Mouse (Mus musculus) bone marrow macrophage, adult 2 months (primary cell): Measurements from ENCODE around the gene Dgka. TPM values are rescaled to one million over a fixed set of nuclear protein-coding genes. Genes with fewer than 3 reads are reported as not detected.
"Not testable (repeated sequence)": the region's sequence is repeated elsewhere in the genome, so short reads cannot be mapped to it uniquely, and the experiment has no call there.

ENCODE experiments used
- H3K27ac ChIP-seq: 2 replicates; pipeline ENCODE4 v1.5.1; 2012; ENCODE audit warnings: low read depth, low read length; ENCODE audit not compliant: insufficient read depth
- H3K4me1 ChIP-seq: 2 replicates; pipeline ENCODE4 v1.6.1; 2012; ENCODE audit warnings: low read length; ENCODE audit not compliant: control insufficient read depth, insufficient read depth
- H3K4me3 ChIP-seq: 2 replicates; pipeline ENCODE4 v1.5.1; 2012; ENCODE audit warnings: mild to moderate bottlenecking, low read length, moderate library complexity; ENCODE audit not compliant: insufficient read depth
- CTCF ChIP-seq: IDR thresholded peaks from 2 replicates; pipeline ENCODE4 v1.5.1; 2012; ENCODE audit warnings: low read depth, mild to moderate bottlenecking, low read length, moderate library complexity
- POLR2A ChIP-seq: IDR thresholded peaks from 2 replicates; pipeline ENCODE4 v1.6.1; 2012; ENCODE audit warnings: mild to moderate bottlenecking, low read depth, low read length, borderline replicate concordance
- polyA plus RNA-seq: library from polyadenylated mRNA; stranded (reverse); fragments of >200 nt; gene quantifications from 2 replicates; pipeline ENCODE4 v1.2.4, GENCODE M21; 2012; ENCODE audit not compliant: missing spikeins, insufficient read depth, insufficient read length

Dgka gene
- polyA plus RNA-seq, 1 experiment: 29.6 TPM

- H3K4me1 ChIP-seq: peaks cover 7% of the 10 kb centered on the region
- H3K27ac ChIP-seq: no peak overlapping the region
- no peak overlapping the region for H3K4me3 ChIP-seq
- TF ChIP-seq POLR2A (no peak), CTCF (no peak)
These were observed 7.2 kb downstream of the Dgka start for GRCm38 (mm10) chr10:128737435-128737834.

- Histone ChIP-seq H3K4me3 (no peak overlapping the region), H3K4me1 (peaks cover 8% of the 10 kb centered on the region), H3K27ac (no peak overlapping the region)
- no peak for TF ChIP-seq POLR2A
- TF ChIP-seq CTCF: no peak
These were observed 12.7 kb downstream of the Dgka start for GRCm38 (mm10) chr10:128731992-128732391.

GRCm38 (mm10) chr10:128731002-128731433 is 13.6 kb downstream of the Dgka start:
- Histone ChIP-seq H3K4me3 (no peak overlapping the region), H3K4me1 (peaks cover 5% of the 10 kb centered on the region), H3K27ac (no peak overlapping the region)
- TF ChIP-seq POLR2A (no peak), CTCF (peak; percentile 53)

- Histone ChIP-seq H3K27ac (no peak overlapping the region), H3K4me3 (no peak overlapping the region), H3K4me1 (peaks cover 5% of the 10 kb centered on the region)
- no peak for TF ChIP-seq CTCF
- TF ChIP-seq POLR2A: no peak
These were observed 16.6 kb downstream of the Dgka start for GRCm38 (mm10) chr10:128728059-128728458.

GRCm38 (mm10) chr10:128725466-128725865 is 19.2 kb downstream of the Dgka start:
- H3K4me3 ChIP-seq, H3K4me1 ChIP-seq, H3K27ac ChIP-seq: not testable (repeated sequence)

- peaks cover 9% of the 10 kb centered on the region; the same call in 1 of the 2 replicates for H3K4me1 ChIP-seq
- TF ChIP-seq CTCF (no peak), POLR2A (no peak)
- H3K27ac ChIP-seq: no peak overlapping the region
- no peak overlapping the region for H3K4me3 ChIP-seq
These were observed 28.8 kb downstream of the Dgka start for GRCm38 (mm10) chr10:128715559-128716537.

GRCm38 (mm10) chr10:128711318-128711717 is 33.3 kb downstream of the Dgka start:
- not testable (repeated sequence) for H3K4me3 ChIP-seq, H3K27ac ChIP-seq, H3K4me1 ChIP-seq

GRCm38 (mm10) chr10:128705317-128705693 is 39.4 kb downstream of the Dgka start:
- H3K4me1 ChIP-seq: peaks cover 19% of the 10 kb centered on the region
- peak overlapping the region; percentile 55 for H3K27ac ChIP-seq
- TF ChIP-seq POLR2A (no peak), CTCF (no peak)
- peak overlapping the region; percentile 27; the same call in 1 of the 2 replicates for H3K4me3 ChIP-seq

GRCm38 (mm10) chr10:128704491-128705316 is 40.0 kb downstream of the Dgka start, which contains the start of gene Cdk2:
Gene Cdk2, minus strand, starts transcription at chr10:128705031.
- Histone ChIP-seq H3K4me3 (peak within 1 kb of the TSS; percentile 96), H3K4me1 (peaks cover 19% of the 10 kb centered on the region), H3K27ac (peak within 1 kb of the TSS; percentile 91)
- no peak for TF ChIP-seq CTCF
- peak; percentile 90 for TF ChIP-seq POLR2A

GRCm38 (mm10) chr10:128703895-128704294 is 40.8 kb downstream of the Dgka start, which contains the start of gene Pmel:
Gene Pmel, plus strand, starts transcription at chr10:128704195.
- Histone ChIP-seq H3K4me1 (peaks cover 19% of the 10 kb centered on the region), H3K4me3 (peak within 1 kb of the TSS; percentile 96), H3K27ac (peak within 1 kb of the TSS; percentile 91)
- TF ChIP-seq CTCF (no peak), POLR2A (no peak)
